Mouse (Mus musculus): ENCODE data around the gene Usp32.

Usp32 gene

DNA sequence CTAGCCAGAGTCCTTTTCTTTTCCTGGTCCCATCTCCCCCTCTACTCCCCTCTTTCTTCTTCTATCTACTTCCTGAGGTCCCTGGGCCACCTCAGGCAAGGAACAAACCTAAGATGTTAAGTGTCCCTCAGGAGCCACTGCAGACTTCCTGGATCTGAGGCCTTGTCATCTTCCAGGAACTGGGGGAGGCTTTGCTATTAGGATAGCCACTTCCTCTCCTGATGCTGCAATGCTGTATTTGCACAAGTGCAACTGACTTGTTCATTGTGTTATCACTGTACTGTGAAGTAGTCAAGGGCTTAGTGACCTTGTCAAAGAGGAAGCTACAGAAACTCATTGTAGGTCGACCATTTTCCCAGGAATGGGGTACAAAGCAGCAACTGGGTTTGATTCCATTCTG is 160.6 kb downstream of the Usp32 start:
- no peak for DNase-seq (ENCODE audit: low spot score in 2 of 2)

GRCm38 (mm10) chr11:84978113-84978512 is 161.8 kb downstream of the Usp32 start:
- DNase-seq (ENCODE audit: low spot score in 2 of 2), result no peak

- no peak for DNase-seq (ENCODE audit: low spot score in 2 of 2)
Observed at GRCm38 (mm10) chr11:84977385-84977952, 162.5 kb downstream of the Usp32 start.

GRCm38 (mm10) chr11:84976706-84977105 is 163.3 kb downstream of the Usp32 start:
- no peak for DNase-seq (ENCODE audit: low spot score in 2 of 2)

GRCm38 (mm10) chr11:84974582-84974981 is 165.4 kb downstream of the Usp32 start:
- DNase-seq (ENCODE audit: low spot score in 2 of 2), result no peak

DNA sequence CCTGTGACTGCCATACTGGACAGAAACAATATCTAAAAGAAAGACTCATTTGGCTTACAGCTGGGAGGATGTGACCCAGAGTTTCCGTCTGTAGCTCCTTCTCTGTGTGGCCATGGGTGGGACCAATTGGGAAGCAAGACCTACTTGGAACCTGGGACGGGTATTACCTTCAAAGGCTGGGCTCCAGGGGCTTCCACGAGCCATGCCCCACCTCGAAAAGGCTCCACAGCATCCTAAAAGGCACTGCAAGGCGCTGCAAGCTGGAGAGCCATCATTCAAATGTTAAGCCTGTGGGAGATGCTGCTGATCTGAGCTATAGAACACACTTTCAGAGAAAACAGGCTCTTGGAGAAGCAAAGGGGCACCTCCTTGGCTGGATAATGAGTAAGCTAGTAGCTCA is 166.3 kb downstream of the Usp32 start:
- no peak for DNase-seq (ENCODE audit: low spot score in 2 of 2)

- DNase-seq (ENCODE audit: low spot score in 2 of 2), result no peak
Observed at GRCm38 (mm10) chr11:84972067-84972466, 167.9 kb downstream of the Usp32 start.

- peak; percentile 50 to 55 for DNase-seq (ENCODE audit: low spot score in 2 of 2)
Observed at GRCm38 (mm10) chr11:84968775-84969174, 171.2 kb downstream of the Usp32 start.

GRCm38 (mm10) chr11:84968309-84968708 is 171.7 kb downstream of the Usp32 start:
- DNase-seq (ENCODE audit: low spot score in 2 of 2), result no peak

- DNase-seq (ENCODE audit: low spot score in 2 of 2), result no peak
Observed at GRCm38 (mm10) chr11:84967113-84967512, 172.8 kb downstream of the Usp32 start.

DNA sequence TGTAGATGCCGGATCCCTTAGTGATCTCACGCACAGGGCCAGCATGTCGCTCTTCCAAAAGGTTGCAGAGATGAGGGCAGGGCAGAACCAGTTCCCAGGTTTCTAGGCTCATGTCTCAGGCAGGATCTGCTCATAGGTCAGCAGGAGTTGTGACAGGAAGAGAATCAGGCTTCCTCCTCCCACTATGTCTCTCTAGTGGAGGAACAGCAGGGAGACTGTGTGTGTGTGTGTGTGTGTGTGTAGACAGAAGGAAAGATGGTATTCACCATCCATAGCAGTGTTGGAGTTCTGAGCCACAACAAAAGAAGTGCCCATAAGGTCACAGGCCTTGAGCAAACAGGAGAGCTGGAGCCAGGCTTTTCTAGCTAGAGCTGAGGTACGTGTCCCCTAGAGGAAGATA is 173.3 kb downstream of the Usp32 start:
- DNase-seq (ENCODE audit: low spot score in 2 of 2), result no peak

DNA sequence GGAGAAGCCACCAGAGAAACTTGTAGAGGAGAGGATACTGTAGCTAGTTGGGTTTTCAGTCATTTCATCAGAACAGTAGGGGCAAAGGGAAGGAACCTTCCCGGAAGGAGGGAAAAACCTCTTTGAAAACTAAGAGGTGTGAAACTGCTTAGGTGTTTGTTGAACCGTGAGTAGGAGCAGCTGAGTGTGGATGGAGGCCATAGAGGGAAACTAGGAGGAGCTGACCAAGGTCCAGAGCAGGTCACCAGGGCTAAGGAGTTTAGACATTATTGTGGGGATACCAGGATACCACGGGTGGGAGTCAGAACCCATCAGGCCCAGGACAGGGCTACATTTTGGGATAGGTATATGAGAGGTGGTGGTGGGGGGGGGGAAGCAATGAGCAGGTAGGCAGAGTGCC is 176.4 kb downstream of the Usp32 start:
- no peak for DNase-seq (ENCODE audit: low spot score in 2 of 2)

- no peak for DNase-seq (ENCODE audit: low spot score in 2 of 2)
Observed at GRCm38 (mm10) chr11:84962536-84962935, 177.4 kb downstream of the Usp32 start.

DNA sequence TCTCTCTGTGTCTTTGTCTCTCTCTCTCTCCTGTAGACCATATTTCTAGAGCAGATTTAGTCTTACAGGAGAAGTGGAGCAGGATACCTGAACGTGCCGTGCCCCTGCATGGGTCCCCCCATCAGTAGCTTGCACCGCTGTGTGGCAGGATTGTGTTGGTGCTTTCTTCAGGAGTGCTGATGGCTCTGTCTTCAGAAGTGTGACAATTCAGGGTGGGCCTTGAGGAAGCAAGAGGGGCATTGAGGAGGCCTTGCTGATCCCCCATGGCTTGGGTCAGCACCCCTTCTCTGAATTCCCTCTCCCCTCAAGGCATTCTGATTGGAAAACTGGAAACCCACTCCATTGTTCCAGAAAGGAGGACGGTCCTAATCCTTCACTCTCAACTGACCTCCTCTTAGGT is 178.4 kb downstream of the Usp32 start:
- DNase-seq (ENCODE audit: low spot score in 2 of 2), result no peak

DNA sequence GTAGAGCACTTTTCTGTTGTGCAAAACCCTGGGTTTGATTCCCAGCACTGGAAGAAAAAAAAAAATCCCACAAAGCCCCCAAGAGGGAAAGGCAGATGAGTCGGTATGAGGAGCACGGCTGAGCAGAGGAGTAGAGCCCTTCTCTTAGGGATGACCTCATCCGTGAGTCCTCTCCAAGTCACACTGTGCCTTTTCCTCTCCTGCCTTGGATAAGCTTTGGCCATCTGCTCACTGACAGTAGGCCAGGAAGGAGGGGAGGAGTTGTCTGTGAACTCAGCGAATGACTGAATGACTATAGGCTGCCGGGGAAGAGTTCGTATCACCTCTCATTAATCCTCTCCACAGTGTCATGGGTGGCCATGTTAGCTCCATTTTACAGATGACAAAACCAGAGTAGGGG is 179.2 kb downstream of the Usp32 start:
- no peak for DNase-seq (ENCODE audit: low spot score in 2 of 2)

- DNase-seq (ENCODE audit: low spot score in 2 of 2), result no peak
Observed at GRCm38 (mm10) chr11:84960291-84960690, 179.7 kb downstream of the Usp32 start.

- DNase-seq (ENCODE audit: low spot score in 2 of 2), result no peak
Observed at GRCm38 (mm10) chr11:84959701-84960181, 180.2 kb downstream of the Usp32 start.

GRCm38 (mm10) chr11:84959181-84959580 is 180.8 kb downstream of the Usp32 start:
- DNase-seq (ENCODE audit: low spot score in 2 of 2), result no peak

GRCm38 (mm10) chr11:84958271-84958630 is 181.7 kb downstream of the Usp32 start:
- DNase-seq (ENCODE audit: low spot score in 2 of 2), result no peak

GRCm38 (mm10) chr11:84957591-84958270 is 182.2 kb downstream of the Usp32 start, which contains the start of gene Car4:
Gene Car4 (plus strand): TSS chr11:84957786.
- DNase-seq (ENCODE audit: low spot score in 2 of 2), result peak; percentile 45 to 51

DNA sequence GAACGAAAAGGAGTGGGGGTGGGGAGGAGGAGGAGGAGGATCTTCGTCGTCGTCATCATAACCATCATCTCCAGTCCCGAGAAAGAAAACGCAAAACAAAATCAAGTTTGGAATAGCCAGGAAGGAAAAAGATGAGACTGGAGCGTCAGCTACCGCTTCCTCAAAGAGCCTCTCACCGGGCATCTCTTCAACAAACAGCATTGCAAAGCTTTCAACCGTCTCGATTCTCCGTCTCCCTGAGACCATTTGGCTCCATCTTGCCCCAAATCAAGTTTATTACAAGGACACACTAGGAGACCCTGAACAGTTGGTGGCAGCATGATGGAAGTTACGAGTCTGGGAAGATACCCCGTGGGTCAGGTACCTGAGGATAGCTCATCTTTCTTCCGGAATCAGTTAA is 182.8 kb downstream of the Usp32 start:
- peak in 1 of 2 experiments; percentile 44 for DNase-seq (ENCODE audit: low spot score in 2 of 2)

DNA sequence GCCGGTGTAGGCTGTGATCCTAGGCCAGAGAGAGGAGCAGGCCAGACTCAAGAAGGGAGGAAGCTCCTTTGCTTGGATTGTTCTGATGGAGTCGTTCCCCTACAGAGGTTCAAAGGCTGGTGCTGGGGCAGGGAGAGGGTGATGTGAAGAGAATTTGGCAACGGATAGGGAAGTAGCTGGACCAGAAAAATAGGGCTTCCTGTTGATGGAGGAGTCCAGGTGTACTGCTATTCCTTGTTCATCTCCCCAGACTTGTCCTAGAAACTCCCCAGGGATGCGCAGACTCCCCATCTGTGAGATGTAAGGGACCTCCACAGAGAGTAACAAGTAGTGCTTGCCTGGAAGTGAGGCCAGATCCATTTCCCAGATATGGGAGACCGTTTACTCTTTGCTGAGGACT is 183.6 kb downstream of the Usp32 start:
- DNase-seq (ENCODE audit: low spot score in 2 of 2), result no peak

DNA sequence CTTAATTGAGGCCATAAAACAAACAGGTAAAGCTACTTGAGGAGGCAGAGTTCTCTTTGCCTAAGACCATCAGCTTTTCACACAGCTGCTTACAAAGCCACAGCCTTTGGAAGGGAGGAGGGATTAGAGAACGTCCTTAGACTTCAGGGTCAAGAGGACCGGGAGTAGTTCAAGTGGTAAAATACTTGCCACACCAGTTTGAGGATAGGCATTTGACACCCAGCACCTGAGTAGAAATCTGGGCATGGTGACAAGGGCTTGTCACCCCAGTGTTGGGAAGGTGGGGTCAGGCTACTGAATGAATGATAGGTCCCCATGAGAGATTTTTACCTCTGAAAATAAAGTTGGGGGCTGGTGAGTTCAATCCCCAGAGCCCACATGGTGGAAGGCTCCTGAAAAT is 187.3 kb downstream of the Usp32 start:
- no peak for DNase-seq (ENCODE audit: low spot score in 2 of 2)

DNA sequence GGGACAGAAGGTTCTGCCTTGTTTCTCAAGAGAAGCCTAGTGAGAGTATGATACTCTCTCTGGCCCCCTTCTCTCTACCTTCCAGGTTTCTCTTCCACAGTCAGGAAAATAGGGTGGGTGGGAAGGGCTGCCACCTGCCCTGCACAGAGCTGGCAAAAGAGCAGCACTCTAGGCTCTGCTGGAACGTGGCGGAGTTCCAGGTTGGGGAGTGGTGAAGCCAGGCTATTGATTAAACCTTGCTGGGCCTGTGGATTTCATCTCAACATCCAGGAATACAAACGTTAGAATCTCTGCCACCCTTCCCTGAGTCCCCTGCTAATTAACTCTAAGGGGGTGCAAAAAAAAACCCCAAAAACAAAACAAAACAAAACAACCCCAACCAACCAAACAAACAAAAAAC is 191.4 kb downstream of the Usp32 start:
- no peak for DNase-seq (ENCODE audit: low spot score in 2 of 2)

Data from right cerebral cortex, adult 2 months (tissue).